Mouse (Mus musculus) CH12.LX (cell line): ENCODE results near the gene B3gat3. TPM values are rescaled to one million over a fixed set of nuclear protein-coding genes. Genes with fewer than 3 reads are reported as not detected.
"Not testable (repeated sequence)": the region's sequence is repeated elsewhere in the genome, so short reads cannot be mapped to it uniquely, and the experiment has no call there.

Source experiments
- DNase-seq: peaks from one replicate; pipeline ENCODE4 v3.0.0-alpha.2; 2013; ENCODE audit errors: extremely low read depth
- H3K27ac ChIP-seq: 2 replicates; pipeline ENCODE4 v1.5.1; 2012; ENCODE audit warnings: low read depth, mild to moderate bottlenecking, control low read depth, moderate library complexity; ENCODE audit not compliant: insufficient read depth
- H3K27me3 ChIP-seq: replicated peaks from 2 replicates; pipeline ENCODE3; 2012; ENCODE audit warnings: inconsistent platforms
- H3K36me3 ChIP-seq, 2 experiments: replicated peaks in 1 of 2; 2 replicates each; pipeline versions ENCODE3 to v1.6.1; 2012; ENCODE audit warnings: inconsistent platforms in 1 of 2, low read length in 1 of 2, mild to moderate bottlenecking in 1 of 2, mixed read lengths in 1 of 2, moderate library complexity in 1 of 2; ENCODE audit not compliant: control insufficient read depth in 1 of 2, insufficient read depth in 1 of 2
- H3K4me1 ChIP-seq, 2 experiments: 2 replicates each; pipeline ENCODE4 v1.6.1; 2012; ENCODE audit warnings: inconsistent platforms in 1 of 2, moderate library complexity in 1 of 2; ENCODE audit not compliant: insufficient read depth in 2 of 2, control insufficient read depth in 1 of 2
- H3K4me2 ChIP-seq: 2 replicates; pipeline ENCODE4 v1.6.1; 2012; ENCODE audit warnings: low read depth, mild to moderate bottlenecking, control low read depth; ENCODE audit not compliant: poor library complexity, insufficient read depth, severe bottlenecking
- H3K4me3 ChIP-seq, 3 experiments: fragments of 150-350 bp in 1 of 3; sonication (generic) in 1 of 3; replicated peaks in 1 of 3; 2 replicates each; pipeline versions ENCODE3 to v1.5.1; 2011 to 2012; ENCODE audit warnings: low read depth in 2 of 3, low read length in 2 of 3, mild to moderate bottlenecking in 2 of 3, moderate library complexity in 2 of 3, control low read depth in 1 of 3, improper control_type of control experiment in 1 of 3, inconsistent platforms in 1 of 3, mixed read lengths in 1 of 3; ENCODE audit not compliant: poor library complexity in 1 of 3
- H3K79me2 ChIP-seq: replicated peaks from 2 replicates; pipeline ENCODE4 v1.6.1; 2012; ENCODE audit warnings: mild to moderate bottlenecking, moderate library complexity; ENCODE audit not compliant: control insufficient read depth, poor library complexity, insufficient read depth, severe bottlenecking; ENCODE audit errors: extremely low read depth
- H3K9ac ChIP-seq: 2 replicates; pipeline ENCODE4 v1.6.1; 2012; ENCODE audit warnings: low read depth, mild to moderate bottlenecking, control low read depth, moderate library complexity; ENCODE audit not compliant: insufficient read depth
- H3K9me3 ChIP-seq: replicated peaks from 2 replicates; pipeline ENCODE3; 2012; ENCODE audit warnings: low read length, inconsistent platforms, mixed read lengths
- CTCF ChIP-seq, 2 experiments: IDR thresholded peaks in 1 of 2; conservative IDR thresholded peaks in 1 of 2; 2 replicates each; pipeline ENCODE4 v1.5.1; 2011 to 2012; ENCODE audit warnings: low read depth in 2 of 2, low read length in 2 of 2, improper control_type of control experiment in 1 of 2, inconsistent platforms in 1 of 2, mild to moderate bottlenecking in 1 of 2, moderate library complexity in 1 of 2
- ETS1 ChIP-seq: conservative IDR thresholded peaks from 2 replicates; pipeline ENCODE4 v1.6.1; 2012; ENCODE audit warnings: low read depth, mild to moderate bottlenecking, inconsistent platforms, low read length, improper control_type of control experiment, moderate library complexity
- MAZ ChIP-seq: IDR thresholded peaks from 2 replicates; pipeline ENCODE4 v1.6.1; 2012; ENCODE audit warnings: low read depth, mild to moderate bottlenecking, inconsistent platforms, low read length, improper control_type of control experiment, moderate library complexity
- MXI1 ChIP-seq: IDR thresholded peaks from 2 replicates; pipeline ENCODE4 v1.6.1; 2011; ENCODE audit warnings: mild to moderate bottlenecking, low read depth, low read length, improper control_type of control experiment
- MYC ChIP-seq: IDR thresholded peaks from 2 replicates; pipeline ENCODE4 v1.6.1; 2011; ENCODE audit warnings: low read depth, mild to moderate bottlenecking, improper control_type of control experiment, low read length
- NELFE ChIP-seq: IDR thresholded peaks from 2 replicates; pipeline ENCODE4 v1.6.1; 2011; ENCODE audit warnings: low read depth, low read length, improper control_type of control experiment
- PAX5 ChIP-seq: IDR thresholded peaks from 2 replicates; pipeline ENCODE4 v1.6.1; 2012; ENCODE audit warnings: low read length, inconsistent platforms, mixed read lengths
- SIN3A ChIP-seq: IDR thresholded peaks from 2 replicates; pipeline ENCODE4 v1.6.1; 2012; ENCODE audit warnings: low read length, improper control_type of control experiment, inconsistent platforms
- SMC3 ChIP-seq: IDR thresholded peaks from 2 replicates; pipeline ENCODE4 v1.6.1; 2011; ENCODE audit warnings: low read depth, low read length, improper control_type of control experiment
- TCF12 ChIP-seq: IDR thresholded peaks from 2 replicates; pipeline ENCODE4 v1.6.1; 2014; ENCODE audit warnings: low read depth, mild to moderate bottlenecking, inconsistent platforms, low read length, improper control_type of control experiment
- ZNF384 ChIP-seq: IDR thresholded peaks from 2 replicates; pipeline ENCODE4 v1.6.1; 2012; ENCODE audit warnings: low read depth, low read length, improper control_type of control experiment, inconsistent platforms
- dilution Hi-C: fragments of 300-500 bp; cut with MboI; formaldehyde crosslinking; loops from 2 replicates; pipeline ENCODE4 v1.14.3; 2020; ENCODE audit warnings: low sequenced_read_pairs; ENCODE audit not compliant: extremely low pct_unique_long_range_greater_than_20kb, extremely low pct_ligation_motif_present
- in situ Hi-C: fragments of 300-500 bp; cut with MboI; formaldehyde crosslinking; loops from 3 replicates; pipeline ENCODE4 v1.14.3; 2019; ENCODE audit warnings: low sequenced_read_pairs, low pct_ligation_motif_present, low pct_unique_long_range_greater_than_20kb, mixed read lengths
- polyA plus RNA-seq: library from polyadenylated mRNA; unstranded; fragments of >175 nt; gene quantifications from 2 replicates; pipeline ENCODE4 v1.2.1, GENCODE M21; 2012; ENCODE audit warnings: low read depth; ENCODE audit not compliant: insufficient read length
- total RNA-seq, 2 experiments: library from RNA; depleted of rRNA; stranded (reverse); fragments of 300-350 nt in 1 of 2; fragments of >200 nt in 1 of 2; gene quantifications; 2 replicates each; pipeline ENCODE4 v1.2.3; 2012 to 2014

The B3gat3 gene
- total and polyA plus RNA-seq, 3 experiments, result 17.8 to 54.8 (median 33.0) TPM

DNA sequence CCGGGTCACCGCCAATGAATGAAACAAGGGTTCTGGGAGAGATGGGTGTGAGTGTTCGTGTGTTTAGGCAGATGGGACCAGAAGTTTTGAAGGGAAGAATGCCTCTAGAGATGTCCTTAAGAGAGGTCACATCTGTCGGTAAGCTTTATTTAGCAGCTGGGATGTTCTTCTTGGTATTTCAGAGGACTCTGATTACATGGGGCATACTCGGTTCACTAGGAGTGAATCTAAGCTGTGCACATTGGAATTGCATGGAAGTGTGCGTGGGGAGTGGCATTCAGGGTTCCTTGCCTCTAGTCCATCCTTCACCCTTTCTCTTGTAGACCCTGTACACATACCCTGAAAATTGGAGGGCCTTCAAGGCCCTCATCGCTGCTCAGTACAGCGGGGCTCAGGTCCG, 47.7 kb downstream of the B3gat3 start:
- H3K79me2 ChIP-seq, result peaks cover 61% of the 10 kb centered on the region
- H3K27me3 ChIP-seq, result no peaks in the 10 kb centered on the region
- H3K4me1 ChIP-seq, result peaks cover 10 to 58% of the 10 kb centered on the region in 2 experiments
- dilution Hi-C loops, result no loop called here
- DNase-seq, result no peak
- H3K27ac ChIP-seq, result peak overlapping the region; percentile 15; the same call in 1 of the 2 replicates
- peak overlapping the region; percentile 91 for H3K4me2 ChIP-seq
- H3K9me3 ChIP-seq, result no peaks in the 10 kb centered on the region
- no peak for TF ChIP-seq MAZ
- peak; percentile 18; the same call in 1 of the 2 replicates for TF ChIP-seq MXI1
- peak; percentile 66; the same call in 1 of the 2 replicates for TF ChIP-seq MYC
- TF ChIP-seq, all 38 proteins: peak for 2
- H3K4me3 ChIP-seq, result peak overlapping the region; percentile 76 to 99 (median 94)
- peaks cover 67 to 82% of the 10 kb centered on the region in 2 experiments for H3K36me3 ChIP-seq
- in situ Hi-C loops, result no loop called here
- H3K9ac ChIP-seq, result peak overlapping the region; percentile 98

DNA sequence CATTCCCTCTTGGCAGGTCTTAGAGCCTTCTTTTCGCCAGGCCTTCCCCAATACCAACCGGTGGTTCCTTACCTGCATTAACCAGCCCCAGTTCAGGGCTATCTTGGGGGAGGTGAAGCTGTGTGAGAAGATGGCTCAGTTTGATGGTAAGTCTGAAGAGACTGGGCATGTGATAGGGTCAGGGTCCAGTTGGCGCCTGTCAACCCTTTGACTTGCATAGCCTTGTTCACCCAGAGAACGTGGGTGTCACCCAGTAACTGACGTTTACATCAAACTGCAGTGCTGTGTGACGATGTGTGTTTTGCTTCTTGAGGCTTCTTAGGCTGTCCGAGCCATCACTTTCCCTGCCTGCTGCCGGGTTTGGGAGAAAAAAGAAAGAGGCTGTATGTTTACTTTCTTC, 52.3 kb downstream of the B3gat3 start:
- H3K27ac ChIP-seq, H3K9ac ChIP-seq, H3K9me3 ChIP-seq, dilution Hi-C loops, in situ Hi-C loops, H3K4me2 ChIP-seq, DNase-seq, H3K27me3 ChIP-seq, H3K4me3 ChIP-seq: not testable (repeated sequence)
- H3K79me2 ChIP-seq, result peaks cover 70% of the 10 kb centered on the region
- H3K4me1 ChIP-seq, result peaks cover 6 to 83% of the 10 kb centered on the region in 2 experiments; a peak in 3 of 4 replicates
- peaks cover 77 to 93% of the 10 kb centered on the region in 2 experiments for H3K36me3 ChIP-seq

DNA sequence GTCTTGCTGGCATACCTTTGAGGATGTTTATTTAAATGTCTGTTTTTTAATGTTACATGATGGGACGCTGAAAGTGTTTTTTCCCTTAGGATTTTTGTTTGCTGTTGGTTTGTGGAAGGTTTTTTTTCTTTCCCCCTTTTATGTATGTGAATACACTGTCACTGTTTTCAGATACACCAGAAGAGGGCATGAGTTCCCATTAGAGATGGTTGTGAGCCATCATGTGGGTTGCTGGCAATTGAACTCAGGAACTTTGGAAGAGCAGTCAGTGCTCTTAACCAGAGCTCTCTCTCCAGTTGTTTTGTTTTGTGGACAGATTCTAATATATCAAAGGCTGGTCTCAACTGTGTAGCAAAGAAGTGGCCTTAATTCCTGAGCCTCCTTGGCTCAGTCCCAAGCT, 54.5 kb downstream of the B3gat3 start:
- Histone ChIP-seq H3K27me3 (no peaks in the 10 kb centered on the region), H3K36me3 (peaks cover 87 to 98% of the 10 kb centered on the region in 2 experiments), H3K4me3 (no peak overlapping the region), H3K9ac (no peak overlapping the region), H3K79me2 (peaks cover 48% of the 10 kb centered on the region), H3K27ac (no peak overlapping the region), H3K4me2 (no peak overlapping the region), H3K9me3 (no peaks in the 10 kb centered on the region), H3K4me1 (peaks cover 3 to 90% of the 10 kb centered on the region in 2 experiments; a peak in 3 of 4 replicates)
- dilution Hi-C loops, result no loop called here
- in situ Hi-C loops, result no loop called here
- no peak for TF ChIP-seq ZNF384
- no peak for TF ChIP-seq TCF12
- TF ChIP-seq NELFE, result no peak
- TF ChIP-seq CTCF (conservative IDR thresholded peaks at IDR 0.05 in 1 of 2, IDR thresholded peaks at IDR 0.05 in 1 of 2; ENCODE audit: low read depth in 2 of 2, low read length in 2 of 2), result peak in 1 of 2 experiments; percentile 20; a peak in 1 of 4 replicates
- no peak for TF ChIP-seq PAX5
- TF ChIP-seq MXI1, result no peak
- no peak for TF ChIP-seq ETS1
- no peak for TF ChIP-seq SIN3A
- peak; percentile 14; the same call in 1 of the 2 replicates for TF ChIP-seq SMC3
- DNase-seq, result no peak
